In genomic region chr19:47414142-47414905, GRCm38 (mm10) we compare ENCODE assay signal across 17 mouse cellular contexts. TPM values are rescaled to one million over a fixed set of nuclear protein-coding genes. Genes with fewer than 3 reads are reported as not detected.
DNase-seq lines count a peak whose midpoint lies in the region; ATAC-seq lines count a peak whose summit lies in the region.
"Had no signal": no experiment of that assay in that cellular context is flagged by ENCODE, and none has a peak within 500 bp of the region (broad histone marks: within the 10 kb centered on the region; RNA-seq: fewer than 3 reads in every experiment).

No protein-coding gene starts in this region.

- H3K36me3 ChIP-seq in forebrain, embryonic 16.5 days (ENCODE audit: control insufficient read depth, insufficient read depth): no peaks in the 10 kb centered on the region
- H3K36me3 ChIP-seq in forebrain, embryonic 11.5 days (ENCODE audit: control insufficient read depth, insufficient read depth, low read length): no peaks in the 10 kb centered on the region
- no peaks in the 10 kb centered on the region for H3K36me3 ChIP-seq in hindbrain, embryonic 15.5 days
- no peaks in the 10 kb centered on the region for H3K36me3 ChIP-seq in hindbrain, embryonic 14.5 days (replicated peaks; ENCODE audit: control insufficient read depth, insufficient read depth)
- H3K36me3 ChIP-seq in neural tube, embryonic 13.5 days: no peaks in the 10 kb centered on the region
- H3K36me3 ChIP-seq in hindbrain, embryonic 16.5 days (ENCODE audit: control insufficient read depth, insufficient read depth, low read length): no peaks in the 10 kb centered on the region
- H3K36me3 ChIP-seq: midbrain, embryonic 15.5 days; neural tube, embryonic 12.5 days had no signal

- H3K4me1 ChIP-seq in forebrain, embryonic 16.5 days (replicated peaks; ENCODE audit: control insufficient read depth, insufficient read depth, low read length): peaks cover 8% of the 10 kb centered on the region; the same call in 1 of the 2 replicates
- H3K4me1 ChIP-seq in forebrain, embryonic 11.5 days (replicated peaks; ENCODE audit: control insufficient read depth, insufficient read depth, low read length): no peaks in the 10 kb centered on the region
- H3K4me1 ChIP-seq in hindbrain, embryonic 15.5 days (replicated peaks): peaks cover 30% of the 10 kb centered on the region
- H3K4me1 ChIP-seq in hindbrain, embryonic 14.5 days (replicated peaks; ENCODE audit: control insufficient read depth, insufficient read depth, low read length): peaks cover 15% of the 10 kb centered on the region; the same call in 1 of the 2 replicates
- H3K4me1 ChIP-seq in neural tube, embryonic 13.5 days (replicated peaks): peaks cover 30% of the 10 kb centered on the region
- H3K4me1 ChIP-seq in hindbrain, embryonic 16.5 days (ENCODE audit: control insufficient read depth, insufficient read depth, low read depth, low read length): peaks cover 15% of the 10 kb centered on the region; the same call in 1 of the 2 replicates
- H3K4me1 ChIP-seq: midbrain, embryonic 15.5 days had no signal

- H3K9ac ChIP-seq in forebrain, embryonic 16.5 days (replicated peaks; ENCODE audit: low read depth, low read length): no peak overlapping the region
- H3K9ac ChIP-seq in forebrain, embryonic 11.5 days (ENCODE audit: low read length): no peak overlapping the region
- H3K9ac ChIP-seq in hindbrain, embryonic 15.5 days: no peak overlapping the region
- no peak overlapping the region for H3K9ac ChIP-seq in hindbrain, embryonic 14.5 days
- no peak overlapping the region for H3K9ac ChIP-seq in neural tube, embryonic 13.5 days
- H3K9ac ChIP-seq in hindbrain, embryonic 16.5 days (ENCODE audit: low read depth, low read length): no peak overlapping the region
- H3K9ac ChIP-seq: lung, embryonic 14.5 days; midbrain, embryonic 15.5 days; neural tube, embryonic 12.5 days had no signal

- H3K4me3 ChIP-seq in forebrain, embryonic 16.5 days (replicated peaks; ENCODE audit: low read length): no peak overlapping the region
- H3K4me3 ChIP-seq in forebrain, embryonic 11.5 days (ENCODE audit: low read depth, low read length): no peak overlapping the region
- no peak overlapping the region for H3K4me3 ChIP-seq in hindbrain, embryonic 15.5 days
- no peak overlapping the region for H3K4me3 ChIP-seq in hindbrain, embryonic 14.5 days (replicated peaks; ENCODE audit: low read length)
- H3K4me3 ChIP-seq in neural tube, embryonic 13.5 days: no peak overlapping the region
- no peak overlapping the region for H3K4me3 ChIP-seq in hindbrain, embryonic 16.5 days (ENCODE audit: low read length)
- H3K4me3 ChIP-seq: left cerebral cortex, adult 2 months; midbrain, embryonic 15.5 days; neural tube, embryonic 12.5 days had no signal

- 0 out of 2 replicates have a peak, but pooled peaks have one; percentile 36 for ATAC-seq in forebrain, embryonic 16.5 days
- ATAC-seq in forebrain, embryonic 11.5 days (replicated peaks; ENCODE audit: low FRiP score): no peak
- peak; percentile 44; the same call in 1 of the 2 replicates for ATAC-seq in hindbrain, embryonic 15.5 days (ENCODE audit: low FRiP score, low read depth)
- no peak for ATAC-seq in hindbrain, embryonic 14.5 days (ENCODE audit: low FRiP score)
- no peak for ATAC-seq in neural tube, embryonic 13.5 days (ENCODE audit: low read depth)
- ATAC-seq in hindbrain, embryonic 16.5 days: peak; percentile 67
- ATAC-seq: forebrain, embryonic 14.5 days; midbrain, embryonic 15.5 days had no signal

- 64% methylated on average over 13 of the region's 13 CpGs for WGBS in forebrain, embryonic 16.5 days
- WGBS in forebrain, embryonic 11.5 days: 71% methylated on average over 13 of the region's 13 CpGs
- 61% methylated on average over 13 of the region's 13 CpGs for WGBS in hindbrain, embryonic 15.5 days
- 58% methylated on average over 13 of the region's 13 CpGs for WGBS in hindbrain, embryonic 14.5 days
- WGBS in neural tube, embryonic 13.5 days: 69% methylated on average over 13 of the region's 13 CpGs
- 62% methylated on average over 13 of the region's 13 CpGs for WGBS in hindbrain, embryonic 16.5 days

- DNase-seq in forebrain, embryonic 11.5 days (ENCODE audit: low spot score): no peak
- DNase-seq in hindbrain, embryonic 14.5 days (ENCODE audit: low spot score): no peak
- no peak for DNase-seq in neural tube, embryonic 10.5 days (ENCODE audit: extremely low spot score, low spot score)
- DNase-seq in urinary bladder, adult 2 months (ENCODE audit: low spot score): no peak
- DNase-seq: gastrocnemius, postnatal 10 days; kidney, adult 18-20 months; lung, embryonic 14.5 days had no signal

- no peaks in the 10 kb centered on the region for H3K27me3 ChIP-seq in forebrain, embryonic 16.5 days (replicated peaks; ENCODE audit: control insufficient read depth, insufficient read depth, low read length)
- no peaks in the 10 kb centered on the region for H3K27me3 ChIP-seq in forebrain, embryonic 11.5 days (ENCODE audit: control insufficient read depth, insufficient read depth, low read length)
- H3K27me3 ChIP-seq in hindbrain, embryonic 15.5 days: no peaks in the 10 kb centered on the region
- H3K27me3 ChIP-seq in hindbrain, embryonic 14.5 days (ENCODE audit: control insufficient read depth, insufficient read depth, low read length): no peaks in the 10 kb centered on the region
- H3K27me3 ChIP-seq in neural tube, embryonic 13.5 days: no peaks in the 10 kb centered on the region
- H3K27me3 ChIP-seq in hindbrain, embryonic 16.5 days (replicated peaks; ENCODE audit: control insufficient read depth, insufficient read depth, low read length): no peaks in the 10 kb centered on the region
- H3K27me3 ChIP-seq: midbrain, embryonic 15.5 days; neural tube, embryonic 12.5 days; Patski had no signal

- H3K4me2 ChIP-seq in forebrain, embryonic 16.5 days (ENCODE audit: low read length): no peak overlapping the region
- no peak overlapping the region for H3K4me2 ChIP-seq in forebrain, embryonic 11.5 days (ENCODE audit: low read depth, low read length, severe bottlenecking)
- no peak overlapping the region for H3K4me2 ChIP-seq in hindbrain, embryonic 15.5 days
- H3K4me2 ChIP-seq in hindbrain, embryonic 14.5 days (replicated peaks): no peak overlapping the region
- H3K4me2 ChIP-seq in neural tube, embryonic 13.5 days: no peak overlapping the region
- H3K4me2 ChIP-seq in hindbrain, embryonic 16.5 days (ENCODE audit: low read length): no peak overlapping the region
- H3K4me2 ChIP-seq: heart, embryonic 11.5 days; lung, embryonic 14.5 days; midbrain, embryonic 15.5 days; neural tube, embryonic 12.5 days had no signal

- no peaks in the 10 kb centered on the region for H3K9me3 ChIP-seq in forebrain, embryonic 16.5 days (ENCODE audit: control insufficient read depth, low read length)
- H3K9me3 ChIP-seq in forebrain, embryonic 11.5 days (ENCODE audit: control insufficient read depth, low read length): no peaks in the 10 kb centered on the region
- no peaks in the 10 kb centered on the region for H3K9me3 ChIP-seq in hindbrain, embryonic 15.5 days
- no peaks in the 10 kb centered on the region for H3K9me3 ChIP-seq in hindbrain, embryonic 14.5 days (ENCODE audit: control insufficient read depth, low read length)
- H3K9me3 ChIP-seq in neural tube, embryonic 13.5 days: no peaks in the 10 kb centered on the region
- no peaks in the 10 kb centered on the region for H3K9me3 ChIP-seq in hindbrain, embryonic 16.5 days (ENCODE audit: control insufficient read depth, low read length)
- H3K9me3 ChIP-seq: midbrain, embryonic 15.5 days; neural tube, embryonic 12.5 days had no signal

- no peak overlapping the region for H3K27ac ChIP-seq in forebrain, embryonic 16.5 days (ENCODE audit: low read length)
- H3K27ac ChIP-seq in forebrain, embryonic 11.5 days (ENCODE audit: low read depth, low read length): no peak overlapping the region
- no peak overlapping the region for H3K27ac ChIP-seq in hindbrain, embryonic 15.5 days (replicated peaks)
- no peak overlapping the region for H3K27ac ChIP-seq in hindbrain, embryonic 14.5 days
- H3K27ac ChIP-seq in neural tube, embryonic 13.5 days (replicated peaks): 0 out of 2 replicates have a peak overlapping the region, but pooled peaks have one; percentile 23
- H3K27ac ChIP-seq in hindbrain, embryonic 16.5 days (ENCODE audit: low read depth, low read length): no peak overlapping the region
- H3K27ac ChIP-seq: left cerebral cortex, adult 2 months; midbrain, embryonic 15.5 days; neural tube, embryonic 12.5 days had no signal

RNA-seq across cellular contexts. Expression of gene Sh3pxd2a, which starts 49.9 kb away (rescaled TPM):
- 2.1 and 2.2 TPM in 2 replicates for polyA plus RNA-seq in forebrain, embryonic 16.5 days (2015; fragmentation: Nextera tagmentation; extraction: Ambion mirVana)
- 5.2 and 5.4 TPM in 2 replicates for polyA plus RNA-seq in forebrain, embryonic 11.5 days (2014; fragmentation: Nextera tagmentation; extraction: Ambion mirVana)
- 2.3 and 2.4 TPM in 2 replicates for polyA plus RNA-seq in hindbrain, embryonic 15.5 days (2015; fragmentation: Nextera tagmentation; extraction: Ambion mirVana)
- polyA plus RNA-seq in hindbrain, embryonic 14.5 days (2014; fragmentation: Nextera tagmentation; extraction: Ambion mirVana): 2.8 and 3.0 TPM in 2 replicates
- 3.2 and 5.0 TPM in 2 replicates for polyA plus RNA-seq in neural tube, embryonic 13.5 days (2015; fragmentation: Nextera tagmentation; extraction: Ambion mirVana)
- 1.8 and 2.2 TPM in 2 replicates for polyA plus RNA-seq in hindbrain, embryonic 16.5 days (2015; fragmentation: Nextera tagmentation; extraction: Ambion mirVana)
- 23.2 and 30.0 TPM in 2 replicates for polyA plus RNA-seq in urinary bladder, adult 2 months (2012; rRNA removed)

Comparison
In these comparisons a context has a peak if more than half of its experiments do, and no peak if none do; other contexts are left out.
1. ATAC-seq: peak in forebrain, embryonic 16.5 days (single experiment), hindbrain, embryonic 15.5 days (single experiment) and hindbrain, embryonic 16.5 days (single experiment); none in forebrain, embryonic 11.5 days (single experiment), hindbrain, embryonic 14.5 days (single experiment) and neural tube, embryonic 13.5 days (single experiment).